Mouse (Mus musculus) ovary, adult 10 weeks (tissue): ENCODE data around the gene Olfr76. TPM values are rescaled to one million over a fixed set of nuclear protein-coding genes. Genes with fewer than 3 reads are reported as not detected.

Experiments
- polyA plus RNA-seq: library from polyadenylated mRNA; stranded (reverse); fragments of 350-450 nt; fragmentation: Illumina TruSeq; extraction: RNeasy Lipid Tissue Mini Kit (QIAGEN cat#74804); gene quantifications from one replicate; pipeline ENCODE4 v1.2.3, GENCODE M21; 2014

Olfr76 gene
- polyA plus RNA-seq = not detected

DNA sequence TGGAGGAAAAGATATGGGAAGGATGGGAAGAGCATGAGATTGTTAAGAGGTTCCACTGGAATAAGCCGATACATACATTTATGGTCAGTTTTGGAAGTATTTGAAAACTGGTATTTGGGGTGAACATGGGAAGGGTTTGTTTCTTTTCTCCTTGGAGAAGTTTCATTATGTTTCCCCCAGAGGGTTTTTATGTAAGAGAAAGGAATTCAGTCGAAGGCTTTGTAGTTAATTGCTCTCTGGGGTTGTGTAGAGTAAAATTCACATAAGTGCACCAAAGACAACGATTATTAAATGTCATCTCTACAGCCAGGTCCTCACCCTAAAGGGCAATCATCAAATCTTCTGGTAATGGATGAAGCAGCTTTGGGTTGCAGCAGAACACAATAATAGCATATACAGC is at the start of gene Olfr76:
Gene Olfr76, minus strand, starts transcription at position 101 of the 400 bp plus-strand sequence.

DNA sequence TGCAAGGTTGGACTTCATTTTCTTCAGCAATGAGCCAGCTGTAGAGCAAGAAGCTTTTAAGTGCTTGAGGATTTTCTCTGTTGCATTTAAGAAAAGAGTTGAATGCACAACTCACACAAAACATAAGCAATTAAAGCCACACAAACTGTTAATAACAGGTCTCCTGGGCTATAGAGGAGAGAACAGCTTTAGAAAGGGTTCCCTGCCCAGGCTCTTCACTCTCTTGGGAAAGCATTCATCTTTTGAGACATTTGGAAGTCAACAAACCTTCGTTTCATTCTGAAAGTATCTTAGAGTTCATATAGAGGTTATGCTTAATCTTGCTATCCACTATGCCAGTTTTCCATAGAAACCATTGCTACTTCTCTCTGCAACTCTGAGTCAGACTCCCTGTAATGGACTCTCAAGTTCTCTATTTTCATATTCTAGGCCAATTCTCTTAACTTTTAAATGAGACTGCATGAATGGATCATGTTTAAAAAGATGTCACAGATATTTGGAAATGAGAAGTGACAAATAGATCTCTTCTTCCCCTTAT is 47.1 kb upstream of the Olfr76 start, which contains the start of gene Olfr1555-ps1:
Gene Olfr1555-ps1, minus strand, starts transcription at position 51 of the 538 bp plus-strand sequence.

DNA sequence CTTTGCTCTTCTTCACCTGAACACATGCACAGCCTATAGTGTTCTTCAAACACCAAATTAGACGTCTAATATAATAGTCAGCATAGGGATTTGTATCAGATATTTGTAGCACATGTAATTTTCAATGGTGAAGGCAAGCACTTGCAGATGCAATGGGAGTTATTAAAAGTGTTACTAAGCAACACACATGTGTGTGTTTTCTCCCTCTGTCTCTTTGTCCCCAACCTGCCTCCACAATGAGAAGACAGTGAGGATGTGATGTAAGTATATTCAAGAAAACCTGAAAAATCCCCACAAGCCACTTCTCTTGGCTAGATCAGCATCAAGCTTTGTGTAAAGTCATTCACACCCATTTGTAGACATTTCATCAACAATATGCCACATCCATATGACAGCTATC is 7.2 kb downstream of the Olfr76 start, which contains the start of gene Olfr1428:
Gene Olfr1428, minus strand, starts transcription at position 101 of the 400 bp plus-strand sequence.

DNA sequence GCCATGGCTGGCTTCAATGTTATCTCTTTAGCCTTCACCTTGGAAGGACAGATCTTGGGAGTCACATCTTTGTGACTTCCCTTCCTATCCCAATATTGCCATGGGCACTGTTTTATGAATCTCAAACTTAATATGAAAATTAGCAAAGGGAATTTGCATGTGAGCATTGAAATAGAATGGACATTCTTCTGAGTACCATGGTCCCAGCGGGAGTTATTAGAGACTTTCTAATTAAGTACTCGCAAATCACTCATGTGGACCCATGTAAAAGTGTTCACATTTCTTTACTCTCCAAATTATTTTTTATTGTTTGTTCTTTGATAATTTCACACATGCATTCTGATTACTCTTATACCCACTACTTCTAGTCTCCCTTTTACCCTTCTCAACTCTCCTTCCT is 19.8 kb downstream of the Olfr76 start, which contains the start of gene Olfr1427:
Gene Olfr1427, minus strand, starts transcription at position 101 of the 400 bp plus-strand sequence.

DNA sequence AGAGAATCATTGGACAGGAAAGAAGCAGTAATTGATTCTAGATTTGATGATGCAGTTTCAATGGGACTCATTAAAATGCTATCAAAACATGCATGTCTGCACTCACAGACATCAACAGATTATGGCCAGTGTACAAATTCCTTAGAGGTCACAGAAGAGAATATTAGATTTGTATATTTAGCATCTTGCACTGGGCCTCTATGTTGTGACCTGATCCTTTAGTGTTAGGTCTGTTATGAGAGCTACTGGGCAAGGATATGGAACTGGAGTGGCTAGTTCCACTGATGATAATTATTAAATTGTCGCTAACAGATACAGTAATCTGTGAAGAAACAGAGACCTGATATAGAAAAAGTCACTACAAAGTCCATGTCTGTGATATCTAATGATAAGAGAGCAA is 31.1 kb downstream of the Olfr76 start, which contains the start of gene Olfr1426:
Gene Olfr1426, minus strand, starts transcription at position 101 of the 400 bp plus-strand sequence.

DNA sequence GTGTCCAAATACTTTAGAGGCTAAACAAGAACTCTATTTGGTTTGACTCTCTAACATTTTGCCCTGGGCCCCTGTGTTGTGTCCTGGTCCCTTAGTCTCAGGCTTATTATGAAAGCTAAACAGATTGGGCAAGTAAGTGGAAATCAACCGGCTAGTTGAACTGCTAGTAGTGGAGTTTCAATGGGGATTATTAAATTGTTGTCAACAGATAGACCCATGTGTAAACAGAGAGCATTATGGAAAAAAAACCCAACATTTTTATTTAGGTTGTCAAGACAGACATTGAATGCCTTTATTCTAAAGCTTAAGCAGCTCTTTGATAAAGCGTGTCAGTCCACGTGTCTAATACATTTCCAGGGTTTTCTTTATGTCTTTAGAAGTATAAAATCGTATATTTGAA is 45.4 kb downstream of the Olfr76 start, which contains the start of gene Olfr1425:
Gene Olfr1425, minus strand, starts transcription at position 101 of the 400 bp plus-strand sequence.

Other genes starting within 250 kb of the Olfr76 start
- gene Olfr1419, start 248.1 kb downstream of the Olfr76 start, polyA plus RNA-seq = not detected
- not detected for gene Olfr1420, start 236.6 kb downstream of the Olfr76 start, polyA plus RNA-seq
- gene Patl1, start 210.8 kb downstream of the Olfr76 start, polyA plus RNA-seq = 52.3 TPM
- gene Osbp, start 157.3 kb downstream of the Olfr76 start, polyA plus RNA-seq = 28.6 TPM
- not detected for gene Olfr1423, start 81.9 kb downstream of the Olfr76 start, polyA plus RNA-seq
- not detected for gene Olfr1424, start 60.5 kb downstream of the Olfr76 start, polyA plus RNA-seq
- not detected for gene Olfr1425, start 45.5 kb downstream of the Olfr76 start, polyA plus RNA-seq
- not detected for gene Olfr1426, start 31.2 kb downstream of the Olfr76 start, polyA plus RNA-seq
- not detected for gene Olfr1427, start 19.9 kb downstream of the Olfr76 start, polyA plus RNA-seq
- gene Olfr1428, start 7.3 kb downstream of the Olfr76 start, polyA plus RNA-seq = not detected
- gene Olfr1555-ps1, start 46.9 kb upstream of the Olfr76 start, polyA plus RNA-seq = not detected
- not detected for gene Olfr1431, start 77.4 kb upstream of the Olfr76 start, polyA plus RNA-seq
- not detected for gene Olfr1432, start 109.4 kb upstream of the Olfr76 start, polyA plus RNA-seq
- not detected for gene Olfr262, start 118.5 kb upstream of the Olfr76 start, polyA plus RNA-seq
- not detected for gene Olfr235, start 137.8 kb upstream of the Olfr76 start, polyA plus RNA-seq
- gene Olfr1434, start 156.7 kb upstream of the Olfr76 start, polyA plus RNA-seq = not detected
- gene Olfr1436, start 175.9 kb upstream of the Olfr76 start, polyA plus RNA-seq = not detected
- gene Olfr1437, start 201.9 kb upstream of the Olfr76 start, polyA plus RNA-seq = not detected
- not detected for gene Olfr1438-ps1, start 212.7 kb upstream of the Olfr76 start, polyA plus RNA-seq